Mouse (Mus musculus): ENCODE data around the gene Gm47189. TPM values are rescaled to one million over a fixed set of nuclear protein-coding genes. Genes with fewer than 3 reads are reported as not detected.
"Not testable (repeated sequence)": the region's sequence is repeated elsewhere in the genome, so short reads cannot be mapped to it uniquely, and the experiment has no call there.

Gene Gm47189
- not detected for total RNA-seq (2021)
- long read RNA-seq, experiment 1 = 0 reads
- long read RNA-seq, experiment 2 = 0 reads

DNA sequence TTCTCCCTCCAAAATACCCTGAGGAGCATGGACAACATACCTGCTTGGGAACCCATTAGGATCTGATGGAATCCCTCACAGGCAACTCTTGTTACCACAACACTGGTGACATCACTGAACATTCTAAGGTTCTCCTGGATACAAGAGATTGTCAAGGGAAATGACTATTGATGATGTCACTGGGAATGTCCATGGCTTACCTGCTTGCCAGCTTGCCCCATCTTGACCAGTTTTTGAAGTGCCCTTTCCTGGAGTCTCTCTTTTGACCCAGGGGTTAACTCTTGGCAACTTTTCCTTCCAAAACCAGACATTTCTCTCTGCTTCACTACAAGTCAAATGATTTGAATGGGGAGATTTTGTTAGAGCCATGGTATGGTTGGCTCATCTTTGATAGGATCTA, at the start of gene Gm47189:
Gene Gm47189, minus strand, starts transcription at position 101 of the 400 bp plus-strand sequence.
- DNase-seq (ENCODE audit: low spot score in 2 of 2) = not testable (repeated sequence)

GRCm38 (mm10) chr14:41755931-41756330, 16.3 kb downstream of the Gm47189 start:
- DNase-seq (ENCODE audit: low spot score in 2 of 2) = not testable (repeated sequence)

DNA sequence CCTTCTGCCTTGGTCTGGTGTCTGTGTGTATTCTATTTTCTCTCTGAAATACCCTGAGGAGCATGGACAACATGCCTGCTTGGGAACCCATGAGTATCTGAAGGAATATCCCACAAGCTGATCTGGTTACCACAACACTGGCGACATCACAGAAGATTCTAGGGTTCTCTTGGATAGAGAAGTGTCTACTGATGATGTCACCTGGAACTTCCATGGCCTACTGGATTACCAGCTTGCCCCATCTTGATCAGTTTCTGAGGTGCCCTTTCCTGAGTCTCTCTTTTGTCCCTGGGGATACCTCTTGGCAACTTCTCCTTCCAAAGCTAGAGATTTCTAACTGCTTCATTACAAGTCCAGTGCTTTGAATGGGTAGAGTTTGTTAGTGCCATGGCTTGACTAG, 21.7 kb downstream of the Gm47189 start, which contains the start of gene Gm7929:
Gene Gm7929, minus strand, starts transcription at position 101 of the 400 bp plus-strand sequence.
- not testable (repeated sequence) for DNase-seq (ENCODE audit: low spot score in 2 of 2)

DNA sequence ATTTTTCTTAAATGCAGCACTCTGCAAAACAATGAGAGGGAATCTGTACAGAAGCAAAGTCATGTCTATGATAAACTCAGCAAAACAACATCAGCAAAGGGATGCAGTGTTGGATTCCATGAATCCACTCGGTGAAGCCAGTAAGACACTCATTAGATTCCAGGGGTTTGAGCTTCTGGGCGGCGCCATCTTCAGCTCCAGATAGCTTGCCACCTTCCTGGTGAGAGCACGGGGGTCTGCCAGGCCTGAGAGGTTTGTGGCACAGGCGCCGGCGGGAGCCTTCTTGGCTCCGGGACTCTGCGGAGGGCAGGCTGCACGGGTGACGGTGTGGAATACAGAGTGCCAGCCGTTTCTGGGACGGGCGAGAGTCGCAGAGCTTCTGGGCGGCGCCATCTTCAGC, 48.8 kb downstream of the Gm47189 start:
- DNase-seq (ENCODE audit: low spot score in 2 of 2) = not testable (repeated sequence)

GRCm38 (mm10) chr14:41717180-41717579, 55.1 kb downstream of the Gm47189 start:
- not testable (repeated sequence) for DNase-seq (ENCODE audit: low spot score in 2 of 2)

Other genes starting within 250 kb of the Gm47189 start
- gene Gm7970, start 216.9 kb downstream of the Gm47189 start, total RNA-seq (2021) = not detected
- under 1 TPM in 1 of 2 experiments, not detected in 1; 0.65 TPM for gene 1700049E17Rik2, start 199.2 kb downstream of the Gm47189 start, total RNA-seq (2021)
- not detected for gene Gm3072, start 147.8 kb downstream of the Gm47189 start, total RNA-seq (2021)
- gene Gm3676, start 126.0 kb downstream of the Gm47189 start, total RNA-seq (2021) = 1 to 10 TPM in 1 of 2 experiments, not detected in 1; 1.4 TPM
- gene Gm8068, start 70.6 kb downstream of the Gm47189 start, total RNA-seq (2021) = not detected
- gene Gm7929, start 21.8 kb downstream of the Gm47189 start, total RNA-seq (2021) = not detected
- not detected for gene Gm7980, start 134.8 kb upstream of the Gm47189 start, total RNA-seq (2021)
- gene 1700049E17Rik1, start 152.5 kb upstream of the Gm47189 start, total RNA-seq (2021) = not detected
- not detected for gene 1700024B05Rik, start 171.6 kb upstream of the Gm47189 start, total RNA-seq (2021)
- not detected for gene Gm6401, start 195.5 kb upstream of the Gm47189 start, total RNA-seq (2021)
- gene Gm3543, start 210.9 kb upstream of the Gm47189 start, total RNA-seq (2021) = 1 to 10 TPM in 1 of 2 experiments, under 1 TPM in 1; 0.99 to 1.0 TPM

Measured in layer of hippocampus, postnatal 14 days (tissue).